Mouse (Mus musculus) midbrain, embryonic 11.5 days (tissue): ENCODE measurements at regions not wholly inside any gene's neighbourhood (a gene's known extent, or its start where the extent isn't known, plus 50 kb on each side); places are given as distances from the start of the nearest gene placed in this dataset.
A peak's percentile ranks its signal among the peaks of the same experiment; 100 is the strongest.

Experiments used
- ATAC-seq: fragments of 200-750 bp; cut with Nextera tagmentation; 2 replicates; pipeline ENCODE4 v1.8.0; 2017; ENCODE audit warnings: moderate TSS enrichment, moderate library complexity; ENCODE audit not compliant: low FRiP score
- DNase-seq: peaks from one replicate; pipeline ENCODE4 v3.0.0; 2015; ENCODE audit warnings: low spot score; ENCODE audit errors: missing footprints
- H3K27ac ChIP-seq: fragments of 300-500 bp; sonication (generic); 2 replicates; pipeline ENCODE4 v1.5.1; 2014; ENCODE audit warnings: low read depth, low read length
- H3K27me3 ChIP-seq: fragments of 300-500 bp; sonication (generic); 2 replicates; pipeline ENCODE4 v1.6.1; 2014; ENCODE audit warnings: mild to moderate bottlenecking, low read length, moderate library complexity, mixed read lengths; ENCODE audit not compliant: control insufficient read depth, insufficient read depth
- H3K36me3 ChIP-seq: fragments of 300-500 bp; sonication (generic); 2 replicates; pipeline ENCODE4 v1.6.1; 2014; ENCODE audit warnings: mild to moderate bottlenecking, low read length, moderate library complexity, mixed read lengths; ENCODE audit not compliant: control insufficient read depth, insufficient read depth
- H3K4me1 ChIP-seq: fragments of 300-500 bp; sonication (generic); 2 replicates; pipeline ENCODE4 v1.6.1; 2014; ENCODE audit warnings: low read length; ENCODE audit not compliant: control insufficient read depth, insufficient read depth
- H3K4me2 ChIP-seq: fragments of 300-500 bp; sonication (generic); 2 replicates; pipeline ENCODE4 v1.6.1; 2014; ENCODE audit warnings: mild to moderate bottlenecking, moderate library complexity
- H3K4me3 ChIP-seq: fragments of 300-500 bp; sonication (generic); 2 replicates; pipeline ENCODE4 v1.5.1; 2014; ENCODE audit warnings: low read depth, low read length
- H3K9ac ChIP-seq: fragments of 300-500 bp; sonication (generic); 2 replicates; pipeline ENCODE4 v1.6.1; 2014; ENCODE audit warnings: low read length
- H3K9me3 ChIP-seq: fragments of 300-500 bp; sonication (generic); 2 replicates; pipeline ENCODE4 v1.6.1; 2016; ENCODE audit warnings: low read length; ENCODE audit not compliant: control insufficient read depth
- whole genome bisulfite sequencing: fragments of 180-500 bp; shearing (Covaris S2); extraction: QIAGEN DNeasy Blood & Tissue Kit; methylation state at CpG from one replicate; pipeline ENCODE4 v1.1.7; 2014; 5-methylcytosine and 5-hydroxymethylcytosine counted together

GRCm38 (mm10) chr14:24924561-24924960 is 437.6 kb downstream of the Rps24 start:
- peaks cover 6% of the 10 kb centered on the region for H3K4me1 ChIP-seq
- no peak overlapping the region for H3K4me2 ChIP-seq
- no peak overlapping the region for H3K4me3 ChIP-seq
- DNase-seq (no peak), ATAC-seq (no peak)
- H3K9ac ChIP-seq = no peak overlapping the region
- no peaks in the 10 kb centered on the region for H3K27me3 ChIP-seq
- H3K36me3 ChIP-seq = no peaks in the 10 kb centered on the region
- no peaks in the 10 kb centered on the region for H3K9me3 ChIP-seq
- H3K27ac ChIP-seq = no peak overlapping the region
- WGBS = 80% methylated on average over 3 of the region's 3 CpGs

GRCm38 (mm10) chr14:24926086-24927048 is 439.4 kb downstream of the Rps24 start:
- H3K4me1 ChIP-seq = peaks cover 6% of the 10 kb centered on the region
- no peak overlapping the region for H3K27ac ChIP-seq
- H3K4me3 ChIP-seq = no peak overlapping the region
- DNase-seq = no peak
- ATAC-seq = no peak
- no peak overlapping the region for H3K9ac ChIP-seq
- H3K27me3 ChIP-seq = no peaks in the 10 kb centered on the region
- no peaks in the 10 kb centered on the region for H3K9me3 ChIP-seq
- 52% methylated on average over 11 of the region's 11 CpGs for WGBS
- no peak overlapping the region for H3K4me2 ChIP-seq
- no peaks in the 10 kb centered on the region for H3K36me3 ChIP-seq

GRCm38 (mm10) chr14:24928726-24929125 is 441.8 kb downstream of the Rps24 start:
- no peaks in the 10 kb centered on the region for H3K9me3 ChIP-seq
- DNase-seq (no peak), ATAC-seq (no peak)
- WGBS = 87% methylated on average over 3 of the region's 3 CpGs
- no peaks in the 10 kb centered on the region for H3K36me3 ChIP-seq
- no peak overlapping the region for H3K4me2 ChIP-seq
- peaks cover 6% of the 10 kb centered on the region for H3K4me1 ChIP-seq
- H3K9ac ChIP-seq = no peak overlapping the region
- H3K27me3 ChIP-seq = no peaks in the 10 kb centered on the region
- H3K4me3 ChIP-seq = no peak overlapping the region
- no peak overlapping the region for H3K27ac ChIP-seq

- no peak for DNase-seq
- no peaks in the 10 kb centered on the region for H3K9me3 ChIP-seq
- H3K27me3 ChIP-seq = no peaks in the 10 kb centered on the region
- no peak overlapping the region for H3K4me3 ChIP-seq
- H3K4me2 ChIP-seq = no peak overlapping the region
- H3K4me1 ChIP-seq = peaks cover 6% of the 10 kb centered on the region
- no peaks in the 10 kb centered on the region for H3K36me3 ChIP-seq
- no peak for ATAC-seq
- H3K27ac ChIP-seq = no peak overlapping the region
- WGBS = 34% methylated on average over 7 of the region's 7 CpGs
- H3K9ac ChIP-seq = no peak overlapping the region
Observed at GRCm38 (mm10) chr14:24930251-24930650, 443.3 kb downstream of the Rps24 start.

DNA sequence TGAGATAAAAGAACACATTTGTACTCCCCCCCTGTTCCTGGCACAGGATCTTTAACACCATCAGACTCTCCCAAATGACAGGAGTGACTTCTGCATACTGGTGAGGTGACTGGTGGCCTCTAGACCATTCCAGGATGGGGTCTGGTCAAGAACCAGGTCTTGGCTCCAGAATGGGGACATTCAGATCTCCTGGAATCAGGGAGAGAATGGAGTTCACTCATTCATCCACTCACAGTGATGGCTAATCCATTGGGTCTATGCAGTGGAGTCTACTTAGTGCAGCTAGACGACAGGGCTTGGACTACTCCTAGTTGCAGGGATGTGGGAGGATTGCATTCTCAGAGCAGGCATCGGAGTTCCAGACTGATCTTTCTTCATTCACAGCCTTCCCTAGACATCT is 451.0 kb downstream of the Rps24 start:
- 94% methylated on average over 2 of the region's 2 CpGs for WGBS
- no peaks in the 10 kb centered on the region for H3K9me3 ChIP-seq

GRCm38 (mm10) chr14:24939068-24939467 is 452.1 kb downstream of the Rps24 start:
- no peak overlapping the region for H3K9ac ChIP-seq
- no peaks in the 10 kb centered on the region for H3K4me1 ChIP-seq
- no peak overlapping the region for H3K4me2 ChIP-seq
- WGBS = 86% methylated on average over 4 of the region's 4 CpGs
- ATAC-seq (no peak), DNase-seq (no peak)
- H3K27ac ChIP-seq = no peak overlapping the region
- H3K9me3 ChIP-seq = no peaks in the 10 kb centered on the region
- H3K27me3 ChIP-seq = no peaks in the 10 kb centered on the region
- no peak overlapping the region for H3K4me3 ChIP-seq
- no peaks in the 10 kb centered on the region for H3K36me3 ChIP-seq

More for the DNA sequence above, 451.0 kb downstream of the Rps24 start:
- no peak overlapping the region for H3K4me3 ChIP-seq
- H3K9ac ChIP-seq = no peak overlapping the region
- no peaks in the 10 kb centered on the region for H3K27me3 ChIP-seq
- H3K4me2 ChIP-seq = no peak overlapping the region
- no peaks in the 10 kb centered on the region for H3K4me1 ChIP-seq
- no peak for ATAC-seq
- no peaks in the 10 kb centered on the region for H3K36me3 ChIP-seq
- no peak overlapping the region for H3K27ac ChIP-seq
- DNase-seq = no peak

- Histone ChIP-seq H3K27me3 (no peaks in the 10 kb centered on the region), H3K36me3 (no peaks in the 10 kb centered on the region), H3K4me3 (no peak overlapping the region), H3K9ac (peak overlapping the region; percentile 30; the same call in 1 of the 2 replicates), H3K27ac (no peak overlapping the region), H3K4me1 (no peaks in the 10 kb centered on the region), H3K4me2 (no peak overlapping the region), H3K9me3 (no peaks in the 10 kb centered on the region)
- DNase-seq (no peak), ATAC-seq (no peak)
- WGBS = 87% methylated on average over 9 of the region's 9 CpGs
Observed at GRCm38 (mm10) chr14:24939476-24940200, 452.7 kb downstream of the Rps24 start.

GRCm38 (mm10) chr14:24945716-24946115 is 458.8 kb downstream of the Rps24 start:
- Histone ChIP-seq H3K36me3 (no peaks in the 10 kb centered on the region), H3K9me3 (no peaks in the 10 kb centered on the region), H3K27me3 (no peaks in the 10 kb centered on the region), H3K4me3 (no peak overlapping the region), H3K4me1 (no peaks in the 10 kb centered on the region), H3K27ac (no peak overlapping the region), H3K4me2 (no peak overlapping the region), H3K9ac (no peak overlapping the region)
- 35% methylated on average over 2 of the region's 2 CpGs for WGBS
- no peak for ATAC-seq
- no peak for DNase-seq

DNA sequence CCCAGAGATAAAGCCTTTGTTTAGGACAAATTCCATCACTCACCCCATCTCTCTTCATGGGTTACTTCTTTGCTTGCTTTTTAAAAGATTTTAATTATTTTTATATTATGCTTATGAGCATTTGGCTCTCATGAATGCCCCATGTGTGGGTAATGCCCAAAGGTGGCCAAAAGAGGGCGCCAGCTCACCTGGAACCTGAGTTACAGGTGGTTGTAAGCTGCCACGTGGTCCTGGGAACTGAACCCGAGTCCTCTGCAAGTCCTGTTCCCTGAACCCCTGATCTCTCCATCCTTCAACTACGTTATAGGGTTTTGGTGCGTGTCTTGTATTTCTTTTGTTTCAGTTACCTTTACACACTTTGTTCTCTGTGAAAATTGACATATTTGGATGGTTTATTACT is 460.2 kb downstream of the Rps24 start:
- Histone ChIP-seq H3K9ac (no peak overlapping the region), H3K27ac (no peak overlapping the region), H3K36me3 (no peaks in the 10 kb centered on the region), H3K9me3 (no peaks in the 10 kb centered on the region), H3K27me3 (no peaks in the 10 kb centered on the region), H3K4me3 (no peak overlapping the region), H3K4me2 (no peak overlapping the region), H3K4me1 (no peaks in the 10 kb centered on the region)
- ATAC-seq (no peak), DNase-seq (no peak)
- WGBS = 90% methylated on average over 5 of the region's 5 CpGs
